Mouse (Mus musculus) ES-E14 (cell line): ENCODE data around the gene Col25a1. TPM values are rescaled to one million over a fixed set of nuclear protein-coding genes. Genes with fewer than 3 reads are reported as not detected.

ENCODE experiments used
- DNase-seq: peaks from one replicate; pipeline ENCODE4 v3.0.0-alpha.2; 2013; ENCODE audit warnings: low read depth, low spot score
- H3K27ac ChIP-seq: 2 replicates; pipeline ENCODE4 v1.5.1; 2012; ENCODE audit warnings: low read depth, mild to moderate bottlenecking, low read length, moderate library complexity, mixed read lengths; ENCODE audit not compliant: poor library complexity, insufficient read depth, severe bottlenecking
- H3K36me3 ChIP-seq: 2 replicates; pipeline ENCODE4 v1.6.1; 2012; ENCODE audit warnings: mild to moderate bottlenecking, low read length, moderate library complexity, mixed read lengths; ENCODE audit not compliant: control insufficient read depth, poor library complexity, insufficient read depth, severe bottlenecking
- H3K4me1 ChIP-seq, 2 experiments: fragments of 150-350 bp in 1 of 2; sonication (generic) in 1 of 2; 2 replicates each; pipeline ENCODE4 v1.6.1; 2012; ENCODE audit warnings: low read length in 2 of 2, mild to moderate bottlenecking in 1 of 2, mixed read lengths in 1 of 2; ENCODE audit not compliant: control insufficient read depth in 2 of 2, insufficient read depth in 2 of 2, poor library complexity in 1 of 2
- H3K4me3 ChIP-seq, 2 experiments: fragments of 150-350 bp in 1 of 2; sonication (generic) in 1 of 2; 2 replicates each; pipeline ENCODE4 v1.5.1; 2012; ENCODE audit warnings: low read length in 2 of 2, low read depth in 1 of 2, mild to moderate bottlenecking in 1 of 2, mixed read lengths in 1 of 2; ENCODE audit not compliant: insufficient read depth in 1 of 2, poor library complexity in 1 of 2, severe bottlenecking in 1 of 2
- H3K9ac ChIP-seq: 2 replicates; pipeline ENCODE4 v1.6.1; 2012; ENCODE audit warnings: low read depth, mild to moderate bottlenecking, low read length, mixed read lengths; ENCODE audit not compliant: poor library complexity, insufficient read depth, severe bottlenecking
- H3K9me3 ChIP-seq: fragments of 150-350 bp; sonication (generic); 2 replicates; pipeline ENCODE4 v1.6.1; 2012; ENCODE audit warnings: low read depth, mild to moderate bottlenecking, low read length; ENCODE audit not compliant: control insufficient read depth, insufficient read depth
- CHD2 ChIP-seq: IDR thresholded peaks from 2 replicates; pipeline ENCODE4 v1.6.1; 2014; ENCODE audit warnings: mild to moderate bottlenecking, low read depth, low read length, inconsistent platforms
- HCFC1 ChIP-seq: IDR thresholded peaks from 2 replicates; pipeline ENCODE4 v1.6.1; 2012; ENCODE audit warnings: low read length, inconsistent platforms, borderline replicate concordance; ENCODE audit not compliant: insufficient read depth
- MAFK ChIP-seq: IDR thresholded peaks from 2 replicates; pipeline ENCODE4 v1.6.1; 2014; ENCODE audit warnings: mild to moderate bottlenecking, low read depth, low read length, inconsistent platforms; ENCODE audit not compliant: insufficient read depth
- ZC3H11A ChIP-seq: IDR thresholded peaks from 2 replicates; pipeline ENCODE4 v1.6.1; 2012; ENCODE audit warnings: low read depth, mild to moderate bottlenecking, inconsistent platforms, low read length, borderline replicate concordance
- ZNF384 ChIP-seq: IDR thresholded peaks from 2 replicates; pipeline ENCODE4 v1.6.1; 2012; ENCODE audit warnings: low read depth, low read length, inconsistent platforms
- in situ Hi-C, 2 experiments: fragments of 600-800 bp; cut with MboI; formaldehyde crosslinking; loops; one replicate each; pipeline ENCODE4 v1.15.1; 2025; ENCODE audit warnings: low sequenced_read_pairs in 2 of 2, inconsistent platforms in 1 of 2; ENCODE audit not compliant: unreplicated experiment in 2 of 2
- total RNA-seq: library from RNA; depleted of rRNA; stranded (reverse); fragments of 300-350 nt; gene quantifications from 2 replicates; pipeline ENCODE4 v1.2.3, GENCODE M21; 2012

The Col25a1 gene
- total RNA-seq, 1 experiment, result 0.45 TPM

DNA sequence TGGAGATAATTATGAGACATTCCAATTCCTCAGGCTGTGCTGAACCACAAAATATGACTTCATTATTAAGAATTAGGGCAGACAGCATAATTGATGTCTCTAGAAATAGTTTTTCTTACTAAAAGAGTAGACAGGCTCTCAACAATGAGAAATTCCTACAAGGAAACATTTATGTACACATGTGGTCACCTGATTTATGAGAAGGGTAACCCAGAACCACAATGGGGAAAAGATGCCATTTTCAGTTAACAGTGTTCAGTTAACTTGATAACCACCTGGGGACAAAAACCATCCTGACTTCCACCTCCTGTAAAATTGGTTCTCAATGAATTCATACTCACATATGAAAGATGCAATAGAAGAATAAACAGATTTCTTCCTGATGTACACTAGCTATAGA lies 305.7 kb downstream of the Col25a1 start:
- DNase-seq, result no peak
- Histone ChIP-seq H3K4me3 (no peak overlapping the region), H3K4me1 (no peaks in the 10 kb centered on the region), H3K27ac (no peak overlapping the region), H3K9ac (no peak overlapping the region), H3K36me3 (no peaks in the 10 kb centered on the region), H3K9me3 (no peaks in the 10 kb centered on the region)
- TF ChIP-seq ZNF384 (no peak), MAFK (no peak), ZC3H11A (no peak), CHD2 (no peak)
- in situ Hi-C loops, result no loop called here

- Histone ChIP-seq H3K4me1 (no peaks in the 10 kb centered on the region), H3K9ac (no peak overlapping the region), H3K4me3 (no peak overlapping the region), H3K27ac (no peak overlapping the region), H3K9me3 (no peaks in the 10 kb centered on the region), H3K36me3 (no peaks in the 10 kb centered on the region)
- DNase-seq, result no peak
- TF ChIP-seq ZNF384 (no peak), ZC3H11A (no peak), HCFC1 (no peak), MAFK (no peak), CHD2 (no peak)
- in situ Hi-C loops, result no loop called here
Measured at GRCm38 (mm10) chr3:130439767-130440166, 308.5 kb downstream of the Col25a1 start.

GRCm38 (mm10) chr3:130440689-130441088 lies 309.4 kb downstream of the Col25a1 start:
- in situ Hi-C loops, result no loop called here
- no peaks in the 10 kb centered on the region for H3K36me3 ChIP-seq
- H3K9ac ChIP-seq, result no peak overlapping the region
- H3K4me3 ChIP-seq, result no peak overlapping the region
- no peak for DNase-seq
- no peaks in the 10 kb centered on the region for H3K9me3 ChIP-seq
- H3K4me1 ChIP-seq, result no peaks in the 10 kb centered on the region
- TF ChIP-seq MAFK (no peak), HCFC1 (no peak), ZNF384 (no peak)
- no peak overlapping the region for H3K27ac ChIP-seq

DNA sequence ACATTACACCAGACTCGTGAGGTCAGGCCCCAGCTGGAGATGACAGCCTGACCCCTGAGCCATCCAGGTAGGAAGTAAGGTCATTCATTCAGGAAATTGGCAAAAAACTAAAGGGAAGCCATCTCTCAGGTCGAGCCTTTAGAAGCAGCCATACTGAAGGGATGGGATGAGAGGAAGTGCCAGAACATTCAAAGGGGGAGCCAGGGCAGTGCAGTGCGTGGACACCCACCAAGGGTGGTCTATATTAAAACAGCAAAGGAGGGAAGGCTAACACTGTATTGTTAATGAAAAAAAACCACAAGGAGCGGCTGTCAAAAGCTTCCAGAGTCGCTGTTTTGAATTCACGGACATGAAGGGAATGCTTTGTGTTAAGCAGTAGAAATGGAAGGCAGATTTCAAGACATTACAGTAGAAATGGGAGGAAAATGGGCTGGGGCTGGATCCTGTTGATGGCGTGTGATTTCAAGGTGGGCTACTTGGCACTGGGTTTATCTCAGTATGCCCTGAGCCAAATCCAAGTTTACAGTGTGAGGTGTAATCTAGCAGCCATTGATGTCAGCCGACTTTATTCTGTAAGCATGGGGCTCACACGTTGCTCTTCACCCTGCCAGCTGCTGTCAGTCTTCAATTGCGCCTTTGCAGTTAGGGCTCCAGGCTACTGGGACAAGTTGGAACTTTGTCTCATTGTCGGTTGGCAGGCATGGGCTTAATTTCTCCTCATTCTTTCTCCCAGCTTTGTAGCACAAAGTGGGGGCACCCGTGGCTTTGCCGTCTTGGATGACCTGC lies 312.7 kb downstream of the Col25a1 start:
- Histone ChIP-seq H3K36me3 (no peaks in the 10 kb centered on the region), H3K4me1 (no peaks in the 10 kb centered on the region), H3K27ac (no peak overlapping the region), H3K9me3 (no peaks in the 10 kb centered on the region), H3K9ac (no peak overlapping the region), H3K4me3 (no peak overlapping the region)
- no peak for DNase-seq
- no peak for TF ChIP-seq ZNF384
- no peak for TF ChIP-seq ZC3H11A
- no peak for TF ChIP-seq CHD2
- no peak for TF ChIP-seq HCFC1
- TF ChIP-seq MAFK, result no peak
- in situ Hi-C loops, result no loop called here

GRCm38 (mm10) chr3:130449864-130450263 lies 318.6 kb downstream of the Col25a1 start:
- TF ChIP-seq CHD2 (no peak), ZNF384 (no peak), MAFK (no peak), HCFC1 (no peak), ZC3H11A (no peak)
- in situ Hi-C loops, result no loop called here
- no peak overlapping the region for H3K9ac ChIP-seq
- no peak overlapping the region for H3K4me3 ChIP-seq
- no peaks in the 10 kb centered on the region for H3K36me3 ChIP-seq
- no peak overlapping the region for H3K27ac ChIP-seq
- H3K9me3 ChIP-seq, result no peaks in the 10 kb centered on the region
- no peaks in the 10 kb centered on the region for H3K4me1 ChIP-seq
- DNase-seq, result no peak
